Mouse (Mus musculus): ENCODE measurements around the gene Necab3. TPM values are rescaled to one million over a fixed set of nuclear protein-coding genes. Genes with fewer than 3 reads are reported as not detected.

Necab3 gene
- polyA plus RNA-seq, 1 experiment from 2014 or later, result 17.4 TPM

- H3K4me1 ChIP-seq (replicated peaks), result peaks cover 26% of the 10 kb centered on the region
- no peaks in the 10 kb centered on the region for H3K9me3 ChIP-seq
- no peak overlapping the region for H3K4me3 ChIP-seq
- H3K4me2 ChIP-seq, result no peak overlapping the region
- H3K36me3 ChIP-seq, result peaks cover 69% of the 10 kb centered on the region
- 92% methylated on average over 12 of the region's 12 CpGs for WGBS
- no peaks in the 10 kb centered on the region for H3K27me3 ChIP-seq
- H3K27ac ChIP-seq (replicated peaks), result no peak overlapping the region
- H3K9ac ChIP-seq, result no peak overlapping the region
- ATAC-seq (ENCODE audit: low read depth), result no peak
Observed at GRCm38 (mm10) chr2:154534704-154535270, 23.9 kb downstream of the Necab3 start.

GRCm38 (mm10) chr2:154532888-154533287 lies 25.8 kb downstream of the Necab3 start:
- no peak overlapping the region for H3K9ac ChIP-seq
- no peak for ATAC-seq (ENCODE audit: low read depth)
- H3K4me3 ChIP-seq, result no peak overlapping the region
- H3K27ac ChIP-seq (replicated peaks), result no peak overlapping the region
- H3K4me2 ChIP-seq, result no peak overlapping the region
- peaks cover 82% of the 10 kb centered on the region for H3K36me3 ChIP-seq
- H3K27me3 ChIP-seq, result no peaks in the 10 kb centered on the region
- WGBS, result 55% methylated on average over 3 of the region's 3 CpGs
- H3K4me1 ChIP-seq (replicated peaks), result peaks cover 12% of the 10 kb centered on the region
- H3K9me3 ChIP-seq, result no peaks in the 10 kb centered on the region

GRCm38 (mm10) chr2:154526531-154526930 lies 32.2 kb downstream of the Necab3 start:
- H3K27me3 ChIP-seq, result no peaks in the 10 kb centered on the region
- no peaks in the 10 kb centered on the region for H3K9me3 ChIP-seq
- no peak for ATAC-seq (ENCODE audit: low read depth)
- peaks cover 76% of the 10 kb centered on the region for H3K36me3 ChIP-seq
- no peak overlapping the region for H3K4me3 ChIP-seq
- H3K9ac ChIP-seq, result no peak overlapping the region
- 88% methylated on average over 3 of the region's 3 CpGs for WGBS
- H3K4me2 ChIP-seq, result no peak overlapping the region
- H3K27ac ChIP-seq (replicated peaks), result no peak overlapping the region
- H3K4me1 ChIP-seq (replicated peaks), result no peaks in the 10 kb centered on the region

GRCm38 (mm10) chr2:154525285-154525684 lies 33.4 kb downstream of the Necab3 start:
- Histone ChIP-seq H3K4me2 (no peak overlapping the region), H3K9ac (no peak overlapping the region), H3K9me3 (no peaks in the 10 kb centered on the region), H3K27me3 (no peaks in the 10 kb centered on the region), H3K4me1 (replicated peaks) (no peaks in the 10 kb centered on the region), H3K27ac (replicated peaks) (no peak overlapping the region), H3K4me3 (no peak overlapping the region), H3K36me3 (peaks cover 73% of the 10 kb centered on the region)
- WGBS, result 94% methylated on average over 2 of the region's 2 CpGs
- ATAC-seq (ENCODE audit: low read depth), result no peak

GRCm38 (mm10) chr2:154522334-154522733 lies 36.4 kb downstream of the Necab3 start:
- no peak overlapping the region for H3K9ac ChIP-seq
- no peak overlapping the region for H3K4me3 ChIP-seq
- no peaks in the 10 kb centered on the region for H3K9me3 ChIP-seq
- no peak overlapping the region for H3K27ac ChIP-seq (replicated peaks)
- ATAC-seq (ENCODE audit: low read depth), result no peak
- H3K27me3 ChIP-seq, result no peaks in the 10 kb centered on the region
- H3K36me3 ChIP-seq, result peaks cover 67% of the 10 kb centered on the region
- WGBS, result 94% methylated on average over 5 of the region's 5 CpGs
- H3K4me1 ChIP-seq (replicated peaks), result no peaks in the 10 kb centered on the region
- H3K4me2 ChIP-seq, result no peak overlapping the region

GRCm38 (mm10) chr2:154521449-154521848 lies 37.2 kb downstream of the Necab3 start:
- no peak overlapping the region for H3K27ac ChIP-seq (replicated peaks)
- H3K4me2 ChIP-seq, result no peak overlapping the region
- no peaks in the 10 kb centered on the region for H3K27me3 ChIP-seq
- no peaks in the 10 kb centered on the region for H3K9me3 ChIP-seq
- no peaks in the 10 kb centered on the region for H3K4me1 ChIP-seq (replicated peaks)
- H3K4me3 ChIP-seq, result no peak overlapping the region
- H3K36me3 ChIP-seq, result peaks cover 68% of the 10 kb centered on the region
- H3K9ac ChIP-seq, result no peak overlapping the region
- no peak for ATAC-seq (ENCODE audit: low read depth)

GRCm38 (mm10) chr2:154517424-154517823 lies 41.3 kb downstream of the Necab3 start:
- H3K4me2 ChIP-seq, result no peak overlapping the region
- H3K36me3 ChIP-seq, result peaks cover 42% of the 10 kb centered on the region
- no peaks in the 10 kb centered on the region for H3K27me3 ChIP-seq
- no peaks in the 10 kb centered on the region for H3K4me1 ChIP-seq (replicated peaks)
- no peak overlapping the region for H3K27ac ChIP-seq (replicated peaks)
- no peaks in the 10 kb centered on the region for H3K9me3 ChIP-seq
- H3K9ac ChIP-seq, result no peak overlapping the region
- no peak for ATAC-seq (ENCODE audit: low read depth)
- no peak overlapping the region for H3K4me3 ChIP-seq
- WGBS, result 97% methylated on average over 5 of the region's 5 CpGs

- H3K36me3 ChIP-seq, result peaks cover 44% of the 10 kb centered on the region
- H3K27ac ChIP-seq (replicated peaks), result no peak overlapping the region
- H3K4me1 ChIP-seq (replicated peaks), result no peaks in the 10 kb centered on the region
- H3K27me3 ChIP-seq, result no peaks in the 10 kb centered on the region
- no peak overlapping the region for H3K4me2 ChIP-seq
- H3K4me3 ChIP-seq, result no peak overlapping the region
- no peak overlapping the region for H3K9ac ChIP-seq
- H3K9me3 ChIP-seq, result no peaks in the 10 kb centered on the region
- ATAC-seq (ENCODE audit: low read depth), result no peak
- 91% methylated on average over 3 of the region's 3 CpGs for WGBS
Observed at GRCm38 (mm10) chr2:154516944-154517343, 41.7 kb downstream of the Necab3 start.

GRCm38 (mm10) chr2:154510141-154510540 lies 48.5 kb downstream of the Necab3 start:
- peaks cover 40% of the 10 kb centered on the region for H3K36me3 ChIP-seq
- H3K27me3 ChIP-seq, result no peaks in the 10 kb centered on the region
- H3K4me2 ChIP-seq, result no peak overlapping the region
- 95% methylated on average over 3 of the region's 3 CpGs for WGBS
- 0 out of 2 replicates have a peak, but pooled peaks cover 4% of the 10 kb centered on the region for H3K4me1 ChIP-seq (replicated peaks)
- H3K27ac ChIP-seq (replicated peaks), result no peak overlapping the region
- ATAC-seq (ENCODE audit: low read depth), result no peak
- no peak overlapping the region for H3K4me3 ChIP-seq
- no peak overlapping the region for H3K9ac ChIP-seq
- H3K9me3 ChIP-seq, result no peaks in the 10 kb centered on the region

- H3K27ac ChIP-seq (replicated peaks), result no peak overlapping the region
- no peak for ATAC-seq (ENCODE audit: low read depth)
Observed at GRCm38 (mm10) chr2:154508450-154508849, 50.2 kb downstream of the Necab3 start.

GRCm38 (mm10) chr2:154507566-154508283 lies 51.0 kb downstream of the Necab3 start:
- WGBS, result 80% methylated on average over 9 of the region's 9 CpGs
- H3K4me3 ChIP-seq, result no peak overlapping the region
- no peak overlapping the region for H3K27ac ChIP-seq (replicated peaks)
- H3K9ac ChIP-seq, result no peak overlapping the region
- H3K4me1 ChIP-seq (replicated peaks), result 0 out of 2 replicates have a peak, but pooled peaks cover 4% of the 10 kb centered on the region
- no peak for ATAC-seq (ENCODE audit: low read depth)
- no peaks in the 10 kb centered on the region for H3K27me3 ChIP-seq
- H3K36me3 ChIP-seq, result peaks cover 57% of the 10 kb centered on the region
- no peaks in the 10 kb centered on the region for H3K9me3 ChIP-seq
- no peak overlapping the region for H3K4me2 ChIP-seq

More at GRCm38 (mm10) chr2:154508450-154508849, 50.2 kb downstream of the Necab3 start:
- no peak overlapping the region for H3K9ac ChIP-seq
- no peaks in the 10 kb centered on the region for H3K9me3 ChIP-seq
- no peak overlapping the region for H3K4me3 ChIP-seq
- H3K36me3 ChIP-seq, result peaks cover 52% of the 10 kb centered on the region
- H3K4me2 ChIP-seq, result no peak overlapping the region
- WGBS, result 85% methylated on average over 4 of the region's 4 CpGs
- H3K27me3 ChIP-seq, result no peaks in the 10 kb centered on the region
- H3K4me1 ChIP-seq (replicated peaks), result 0 out of 2 replicates have a peak, but pooled peaks cover 4% of the 10 kb centered on the region

- H3K27me3 ChIP-seq, result no peaks in the 10 kb centered on the region
- no peak overlapping the region for H3K4me2 ChIP-seq
- 0 out of 2 replicates have a peak, but pooled peaks cover 4% of the 10 kb centered on the region for H3K4me1 ChIP-seq (replicated peaks)
- no peak overlapping the region for H3K9ac ChIP-seq
- no peak overlapping the region for H3K4me3 ChIP-seq
- 40% methylated on average over 2 of the region's 2 CpGs for WGBS
- peaks cover 52% of the 10 kb centered on the region for H3K36me3 ChIP-seq
- no peak for ATAC-seq (ENCODE audit: low read depth)
- no peak overlapping the region for H3K27ac ChIP-seq (replicated peaks)
- no peaks in the 10 kb centered on the region for H3K9me3 ChIP-seq
Observed at GRCm38 (mm10) chr2:154507076-154507475, 51.6 kb downstream of the Necab3 start.

Data from neural tube, embryonic 13.5 days (tissue).